Mouse (Mus musculus) heart, adult 2 months (tissue): Measurements from ENCODE around the gene Ache.

Experiments
- CTCF ChIP-seq: fragments of 200-600 bp; IDR thresholded peaks from 2 replicates; pipeline ENCODE4 v1.8.1; 2022; ENCODE audit warnings: antibody characterized with exemption, mild to moderate bottlenecking, moderate library complexity
- EP300 ChIP-seq: fragments of 200-500 bp; IDR thresholded peaks from 2 replicates; pipeline ENCODE4 v1.6.1; 2011; ENCODE audit warnings: low read depth, low read length, control low read depth; ENCODE audit not compliant: insufficient read depth
- POLR2A ChIP-seq: fragments of 200-500 bp; IDR thresholded peaks from 2 replicates; pipeline ENCODE4 v1.6.1; 2011; ENCODE audit warnings: mild to moderate bottlenecking, low read depth, low read length, control low read depth; ENCODE audit not compliant: insufficient read depth

DNA sequence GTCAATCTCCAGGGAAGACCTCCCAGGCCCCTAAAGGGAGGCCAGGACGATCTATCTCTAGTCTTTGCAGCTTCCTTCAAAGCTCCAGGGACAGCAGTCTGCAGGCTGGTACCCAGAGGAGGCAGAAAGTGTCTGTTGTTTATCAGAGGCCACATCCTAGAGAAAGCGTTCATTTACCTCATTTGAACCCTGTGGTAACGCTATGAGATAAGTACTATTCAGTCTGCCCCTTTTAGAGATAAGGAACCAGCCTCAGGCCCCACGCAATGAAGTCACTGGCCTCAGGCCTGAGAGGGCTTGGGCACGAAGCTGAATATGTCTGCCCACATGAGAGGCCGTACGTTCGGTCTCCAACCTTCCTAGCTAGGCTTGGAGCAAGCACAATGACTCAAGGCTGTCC lies 30.0 kb downstream of the Ache start:
- TF ChIP-seq CTCF: no peak
- no peak for TF ChIP-seq EP300
- no peak for TF ChIP-seq POLR2A
